Mouse (Mus musculus): ENCODE data around the gene Tagln. TPM values are rescaled to one million over a fixed set of nuclear protein-coding genes. Genes with fewer than 3 reads are reported as not detected.

Gene Tagln
- polyA plus RNA-seq, 1 experiment = 7.3 TPM

- DNase-seq (ENCODE audit: low read depth) = peak; percentile 43
- no peak for TF ChIP-seq POLR2A (IDR thresholded peaks at IDR 0.05; ENCODE audit: borderline replicate concordance, extremely low read depth, insufficient read depth, insufficient read length, poor library complexity, severe bottlenecking)
- no peak for TF ChIP-seq CTCF (IDR thresholded peaks at IDR 0.05; ENCODE audit: borderline replicate concordance, extremely low read depth, insufficient read depth, insufficient read length)
These were observed 23.0 kb upstream of the Tagln start for GRCm38 (mm10) chr9:45958851-45959250.

GRCm38 (mm10) chr9:45958023-45958670 lies 22.3 kb upstream of the Tagln start:
- no peak for TF ChIP-seq POLR2A (IDR thresholded peaks at IDR 0.05; ENCODE audit: borderline replicate concordance, extremely low read depth, insufficient read depth, insufficient read length, poor library complexity, severe bottlenecking)
- no peak for TF ChIP-seq CTCF (IDR thresholded peaks at IDR 0.05; ENCODE audit: borderline replicate concordance, extremely low read depth, insufficient read depth, insufficient read length)
- DNase-seq (ENCODE audit: low read depth) = peak; percentile 49

GRCm38 (mm10) chr9:45955107-45955963 lies 19.5 kb upstream of the Tagln start, which contains the start of gene Sidt2:
Gene Sidt2, minus strand, starts transcription at chr9:45955258.
- DNase-seq (ENCODE audit: low read depth) = peak; percentile 96
- 0 out of 2 replicates have a peak, but pooled peaks have one; percentile 29 for TF ChIP-seq POLR2A (IDR thresholded peaks at IDR 0.05; ENCODE audit: borderline replicate concordance, extremely low read depth, insufficient read depth, insufficient read length, poor library complexity, severe bottlenecking)
- TF ChIP-seq CTCF (IDR thresholded peaks at IDR 0.05; ENCODE audit: borderline replicate concordance, extremely low read depth, insufficient read depth, insufficient read length) = no peak

GRCm38 (mm10) chr9:45954294-45955106 lies 18.6 kb upstream of the Tagln start:
- peak; percentile 59 for DNase-seq (ENCODE audit: low read depth)
- TF ChIP-seq CTCF (IDR thresholded peaks at IDR 0.05; ENCODE audit: borderline replicate concordance, extremely low read depth, insufficient read depth, insufficient read length) = no peak

GRCm38 (mm10) chr9:45953511-45954293 lies 17.8 kb upstream of the Tagln start:
- TF ChIP-seq POLR2A (IDR thresholded peaks at IDR 0.05; ENCODE audit: borderline replicate concordance, extremely low read depth, insufficient read depth, insufficient read length, poor library complexity, severe bottlenecking) = no peak
- TF ChIP-seq CTCF (IDR thresholded peaks at IDR 0.05; ENCODE audit: borderline replicate concordance, extremely low read depth, insufficient read depth, insufficient read length) = no peak
- DNase-seq (ENCODE audit: low read depth) = no peak

GRCm38 (mm10) chr9:45952890-45953289 lies 17.0 kb upstream of the Tagln start:
- no peak for DNase-seq (ENCODE audit: low read depth)
- TF ChIP-seq POLR2A (IDR thresholded peaks at IDR 0.05; ENCODE audit: borderline replicate concordance, extremely low read depth, insufficient read depth, insufficient read length, poor library complexity, severe bottlenecking) (no peak), CTCF (IDR thresholded peaks at IDR 0.05; ENCODE audit: borderline replicate concordance, extremely low read depth, insufficient read depth, insufficient read length) (no peak)

- no peak for TF ChIP-seq POLR2A (IDR thresholded peaks at IDR 0.05; ENCODE audit: borderline replicate concordance, extremely low read depth, insufficient read depth, insufficient read length, poor library complexity, severe bottlenecking)
- no peak for TF ChIP-seq CTCF (IDR thresholded peaks at IDR 0.05; ENCODE audit: borderline replicate concordance, extremely low read depth, insufficient read depth, insufficient read length)
- DNase-seq (ENCODE audit: low read depth) = no peak
These were observed 16.2 kb upstream of the Tagln start for GRCm38 (mm10) chr9:45952057-45952456.

- TF ChIP-seq POLR2A (IDR thresholded peaks at IDR 0.05; ENCODE audit: borderline replicate concordance, extremely low read depth, insufficient read depth, insufficient read length, poor library complexity, severe bottlenecking) (no peak), CTCF (IDR thresholded peaks at IDR 0.05; ENCODE audit: borderline replicate concordance, extremely low read depth, insufficient read depth, insufficient read length) (no peak)
- no peak for DNase-seq (ENCODE audit: low read depth)
These were observed 11.0 kb upstream of the Tagln start for GRCm38 (mm10) chr9:45946872-45947183.

GRCm38 (mm10) chr9:45946182-45946871 lies 10.5 kb upstream of the Tagln start:
- DNase-seq (ENCODE audit: low read depth) = no peak
- no peak for TF ChIP-seq CTCF (IDR thresholded peaks at IDR 0.05; ENCODE audit: borderline replicate concordance, extremely low read depth, insufficient read depth, insufficient read length)
- TF ChIP-seq POLR2A (IDR thresholded peaks at IDR 0.05; ENCODE audit: borderline replicate concordance, extremely low read depth, insufficient read depth, insufficient read length, poor library complexity, severe bottlenecking) = no peak

- no peak for TF ChIP-seq CTCF (IDR thresholded peaks at IDR 0.05; ENCODE audit: borderline replicate concordance, extremely low read depth, insufficient read depth, insufficient read length)
- no peak for TF ChIP-seq POLR2A (IDR thresholded peaks at IDR 0.05; ENCODE audit: borderline replicate concordance, extremely low read depth, insufficient read depth, insufficient read length, poor library complexity, severe bottlenecking)
- DNase-seq (ENCODE audit: low read depth) = no peak
These were observed 9.9 kb upstream of the Tagln start for GRCm38 (mm10) chr9:45945721-45946120.

Measured in brain, embryonic 14.5 days (tissue).